Mouse (Mus musculus) intestine, embryonic 16.5 days (tissue): ENCODE data around the gene Pkn2. TPM values are rescaled to one million over a fixed set of nuclear protein-coding genes. Genes with fewer than 3 reads are reported as not detected.
A peak's percentile ranks its signal among the peaks of the same experiment; 100 is the strongest.

Experiments used
- ATAC-seq: fragments of 200-750 bp; cut with Nextera tagmentation; 2 replicates; pipeline ENCODE4 v1.8.0; 2017; ENCODE audit warnings: moderate TSS enrichment, moderate library complexity
- H3K27ac ChIP-seq: fragments of 300-500 bp; sonication (generic); 2 replicates; pipeline ENCODE4 v1.5.1; 2014; ENCODE audit warnings: mild to moderate bottlenecking, low read length
- H3K27me3 ChIP-seq: fragments of 300-500 bp; sonication (generic); replicated peaks from 2 replicates; pipeline ENCODE4 v1.6.1; 2014; ENCODE audit warnings: low read length, control low read depth, mixed read lengths; ENCODE audit not compliant: control insufficient read depth, insufficient read depth
- H3K36me3 ChIP-seq: fragments of 300-500 bp; sonication (generic); 2 replicates; pipeline ENCODE4 v1.6.1; 2014; ENCODE audit warnings: low read length, control low read depth; ENCODE audit not compliant: control insufficient read depth, insufficient read depth
- H3K4me1 ChIP-seq: fragments of 300-500 bp; sonication (generic); 2 replicates; pipeline ENCODE4 v1.6.1; 2014; ENCODE audit warnings: low read length, control low read depth, mixed read lengths; ENCODE audit not compliant: control insufficient read depth, insufficient read depth
- H3K4me2 ChIP-seq: fragments of 300-500 bp; sonication (generic); 2 replicates; pipeline ENCODE4 v1.6.1; 2014; ENCODE audit warnings: low read depth, low read length, control low read depth
- H3K4me3 ChIP-seq: fragments of 300-500 bp; sonication (generic); 2 replicates; pipeline ENCODE4 v1.5.1; 2014; ENCODE audit warnings: mild to moderate bottlenecking, low read length
- H3K9ac ChIP-seq: fragments of 300-500 bp; sonication (generic); 2 replicates; pipeline ENCODE4 v1.6.1; 2014; ENCODE audit warnings: low read depth, low read length
- H3K9me3 ChIP-seq: fragments of 300-500 bp; sonication (generic); 2 replicates; pipeline ENCODE4 v1.6.1; 2016; ENCODE audit warnings: low read length, control low read depth; ENCODE audit not compliant: control insufficient read depth
- WGBS: fragments of 180-500 bp; shearing (Covaris S2); extraction: QIAGEN DNeasy Blood & Tissue Kit; methylation state at CpG from one replicate; pipeline ENCODE4 v1.1.7; 2014; 5-methylcytosine and 5-hydroxymethylcytosine counted together
- polyA plus RNA-seq: library from polyadenylated mRNA; unstranded; fragments of >200 nt; fragmentation: Nextera tagmentation; extraction: Ambion mirVana; gene quantifications from 2 replicates; pipeline ENCODE4 v1.2.1, GENCODE M21; 2015

The Pkn2 gene
- polyA plus RNA-seq, 1 experiment from 2014 or later = 30.8 TPM

GRCm38 (mm10) chr3:142757841-142758240 is 124.0 kb downstream of the Pkn2 start:
- H3K9me3 ChIP-seq = no peaks in the 10 kb centered on the region
- no peaks in the 10 kb centered on the region for H3K4me1 ChIP-seq
- ATAC-seq = peak; percentile 69; the same call in 1 of the 2 replicates
- no peak overlapping the region for H3K9ac ChIP-seq
- no peaks in the 10 kb centered on the region for H3K36me3 ChIP-seq
- WGBS = 47% methylated on average over 12 of the region's 12 CpGs
- no peak overlapping the region for H3K27ac ChIP-seq
- H3K4me3 ChIP-seq = no peak overlapping the region
- H3K4me2 ChIP-seq = no peak overlapping the region
- no peaks in the 10 kb centered on the region for H3K27me3 ChIP-seq

GRCm38 (mm10) chr3:142755132-142755867 is 126.5 kb downstream of the Pkn2 start:
- 82% methylated on average over 18 of the region's 18 CpGs for WGBS
- Histone ChIP-seq H3K27me3 (no peaks in the 10 kb centered on the region), H3K4me2 (no peak overlapping the region), H3K4me1 (no peaks in the 10 kb centered on the region), H3K27ac (no peak overlapping the region), H3K4me3 (no peak overlapping the region), H3K9me3 (no peaks in the 10 kb centered on the region), H3K9ac (no peak overlapping the region), H3K36me3 (no peaks in the 10 kb centered on the region)
- no peak for ATAC-seq

GRCm38 (mm10) chr3:142749131-142749530 is 132.7 kb downstream of the Pkn2 start:
- no peak overlapping the region for H3K4me2 ChIP-seq
- no peaks in the 10 kb centered on the region for H3K9me3 ChIP-seq
- H3K27ac ChIP-seq = no peak overlapping the region
- WGBS = 86% methylated on average over 16 of the region's 16 CpGs
- H3K27me3 ChIP-seq = no peaks in the 10 kb centered on the region
- no peak overlapping the region for H3K9ac ChIP-seq
- no peak for ATAC-seq
- H3K4me3 ChIP-seq = no peak overlapping the region
- no peaks in the 10 kb centered on the region for H3K36me3 ChIP-seq
- no peaks in the 10 kb centered on the region for H3K4me1 ChIP-seq

- Histone ChIP-seq H3K27me3 (no peaks in the 10 kb centered on the region), H3K36me3 (no peaks in the 10 kb centered on the region), H3K9me3 (no peaks in the 10 kb centered on the region), H3K4me3 (no peak overlapping the region), H3K27ac (no peak overlapping the region), H3K4me1 (no peaks in the 10 kb centered on the region), H3K4me2 (no peak overlapping the region), H3K9ac (no peak overlapping the region)
- WGBS = 96% methylated on average over 7 of the region's 7 CpGs
- ATAC-seq = no peak
Observed at GRCm38 (mm10) chr3:142747673-142748072, 134.1 kb downstream of the Pkn2 start.

- Histone ChIP-seq H3K27me3 (no peaks in the 10 kb centered on the region), H3K4me3 (no peak overlapping the region), H3K36me3 (no peaks in the 10 kb centered on the region), H3K9ac (no peak overlapping the region), H3K9me3 (no peaks in the 10 kb centered on the region), H3K27ac (no peak overlapping the region), H3K4me2 (no peak overlapping the region), H3K4me1 (no peaks in the 10 kb centered on the region)
- peak; percentile 21; the same call in 1 of the 2 replicates for ATAC-seq
- WGBS = 95% methylated on average over 2 of the region's 2 CpGs
Observed at GRCm38 (mm10) chr3:142745076-142745475, 136.7 kb downstream of the Pkn2 start.

GRCm38 (mm10) chr3:142743973-142744898 is 137.6 kb downstream of the Pkn2 start:
- H3K4me2 ChIP-seq = no peak overlapping the region
- WGBS = 55% methylated on average over 21 of the region's 21 CpGs

More at GRCm38 (mm10) chr3:142743973-142744898, 137.6 kb downstream of the Pkn2 start:
- no peak overlapping the region for H3K4me3 ChIP-seq
- no peak overlapping the region for H3K27ac ChIP-seq
- no peaks in the 10 kb centered on the region for H3K36me3 ChIP-seq
- H3K4me1 ChIP-seq = no peaks in the 10 kb centered on the region
- H3K9ac ChIP-seq = no peak overlapping the region
- no peaks in the 10 kb centered on the region for H3K9me3 ChIP-seq
- no peaks in the 10 kb centered on the region for H3K27me3 ChIP-seq
- ATAC-seq = peak; percentile 79

Other genes starting within 250 kb of the Pkn2 start
- 16.6 and 17.8 TPM in 2 replicates for gene Kyat3, start 181.0 kb downstream of the Pkn2 start, polyA plus RNA-seq
- 68.2 and 72.0 TPM in 2 replicates for gene Gtf2b, start 117.0 kb downstream of the Pkn2 start, polyA plus RNA-seq